Mouse (Mus musculus) megakaryocyte, embryonic 14.5 days (primary cell): ENCODE measurements around the gene Stox2.

Source experiments
- FLI1 ChIP-seq: IDR thresholded peaks from 2 replicates; pipeline ENCODE4 v1.6.1; 2012; ENCODE audit warnings: low read length, inconsistent platforms, mixed read lengths
- GATA1 ChIP-seq: IDR thresholded peaks from 3 replicates; pipeline ENCODE4 v1.6.1; 2012; ENCODE audit warnings: mixed read lengths, low read length, inconsistent platforms, borderline replicate concordance

GRCm38 (mm10) chr8:47367029-47367428 is 79.1 kb downstream of the Stox2 start:
- TF ChIP-seq GATA1 (no peak), FLI1 (no peak)
